Mouse (Mus musculus) megakaryocyte, embryonic 14.5 days (primary cell): Measurements from ENCODE around the gene Ciz1. TPM values are rescaled to one million over a fixed set of nuclear protein-coding genes. Genes with fewer than 3 reads are reported as not detected.

Experiments
- H3K27me3 ChIP-seq: replicated peaks from 2 replicates; pipeline ENCODE3; 2012; ENCODE audit warnings: inconsistent platforms
- H3K36me3 ChIP-seq: replicated peaks from 2 replicates; pipeline ENCODE3; 2012; ENCODE audit warnings: low read length, inconsistent platforms, mixed read lengths
- H3K4me1 ChIP-seq: 2 replicates; pipeline ENCODE4 v1.6.1; 2012; ENCODE audit warnings: inconsistent platforms
- H3K4me3 ChIP-seq: replicated peaks from 2 replicates; pipeline ENCODE3; 2012; ENCODE audit warnings: moderate library complexity, mild to moderate bottlenecking, inconsistent platforms
- H3K9me3 ChIP-seq: 2 replicates; pipeline ENCODE4 v1.6.1; 2012; ENCODE audit warnings: inconsistent platforms
- FLI1 ChIP-seq: IDR thresholded peaks from 2 replicates; pipeline ENCODE4 v1.6.1; 2012; ENCODE audit warnings: low read length, inconsistent platforms, mixed read lengths
- GATA1 ChIP-seq: IDR thresholded peaks from 3 replicates; pipeline ENCODE4 v1.6.1; 2012; ENCODE audit warnings: mixed read lengths, low read length, inconsistent platforms, borderline replicate concordance
- polyA plus RNA-seq: library from polyadenylated mRNA; stranded (reverse); fragments of >175 nt; gene quantifications from 2 replicates; pipeline ENCODE4 v1.2.3, GENCODE M21; 2012; ENCODE audit warnings: low replicate concordance; ENCODE audit not compliant: insufficient read depth

The Ciz1 gene
- polyA plus RNA-seq, 1 experiment, result 163 TPM

DNA sequence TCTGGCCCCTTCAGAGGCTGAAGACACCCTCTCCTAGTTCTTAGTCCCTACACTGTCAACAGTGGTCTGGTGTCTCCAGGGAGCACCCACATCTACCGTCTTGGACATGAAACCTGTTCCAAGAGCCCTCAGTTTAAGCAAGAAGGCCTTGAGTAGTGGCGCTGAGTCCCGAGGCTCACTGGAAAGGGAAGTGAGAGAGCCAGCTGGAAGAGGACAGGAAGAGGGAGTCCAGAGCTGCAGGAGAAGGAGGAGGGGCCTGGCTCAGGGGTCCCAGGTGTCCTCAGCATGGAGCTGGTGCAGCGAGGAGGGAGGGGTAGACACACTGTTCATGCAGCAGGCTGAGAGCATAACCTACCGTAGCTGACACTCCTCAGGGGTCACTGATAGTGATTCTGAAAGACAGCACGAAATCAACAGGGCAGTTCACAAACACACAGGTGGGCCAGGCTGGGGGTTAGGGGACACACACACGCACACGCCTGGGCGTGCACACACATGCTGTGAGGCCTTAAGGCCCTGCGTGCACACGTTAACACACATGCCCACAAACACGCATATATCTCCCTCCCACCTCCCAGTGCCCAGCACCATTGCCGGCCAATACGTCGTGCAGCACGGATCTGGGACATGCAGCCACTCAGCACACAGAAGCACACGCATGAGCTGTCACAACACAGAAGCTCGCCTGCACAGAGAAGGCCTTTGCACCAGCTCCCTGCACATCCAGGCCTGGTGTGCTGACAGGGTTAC, 41.9 kb upstream of the Ciz1 start:
- Histone ChIP-seq H3K9me3 (no peaks in the 10 kb centered on the region), H3K36me3 (peaks cover 55% of the 10 kb centered on the region), H3K4me3 (peak overlapping the region; percentile 86), H3K4me1 (peaks cover 59% of the 10 kb centered on the region), H3K27me3 (peaks cover 20% of the 10 kb centered on the region)
- TF ChIP-seq FLI1 (no peak), GATA1 (no peak)

DNA sequence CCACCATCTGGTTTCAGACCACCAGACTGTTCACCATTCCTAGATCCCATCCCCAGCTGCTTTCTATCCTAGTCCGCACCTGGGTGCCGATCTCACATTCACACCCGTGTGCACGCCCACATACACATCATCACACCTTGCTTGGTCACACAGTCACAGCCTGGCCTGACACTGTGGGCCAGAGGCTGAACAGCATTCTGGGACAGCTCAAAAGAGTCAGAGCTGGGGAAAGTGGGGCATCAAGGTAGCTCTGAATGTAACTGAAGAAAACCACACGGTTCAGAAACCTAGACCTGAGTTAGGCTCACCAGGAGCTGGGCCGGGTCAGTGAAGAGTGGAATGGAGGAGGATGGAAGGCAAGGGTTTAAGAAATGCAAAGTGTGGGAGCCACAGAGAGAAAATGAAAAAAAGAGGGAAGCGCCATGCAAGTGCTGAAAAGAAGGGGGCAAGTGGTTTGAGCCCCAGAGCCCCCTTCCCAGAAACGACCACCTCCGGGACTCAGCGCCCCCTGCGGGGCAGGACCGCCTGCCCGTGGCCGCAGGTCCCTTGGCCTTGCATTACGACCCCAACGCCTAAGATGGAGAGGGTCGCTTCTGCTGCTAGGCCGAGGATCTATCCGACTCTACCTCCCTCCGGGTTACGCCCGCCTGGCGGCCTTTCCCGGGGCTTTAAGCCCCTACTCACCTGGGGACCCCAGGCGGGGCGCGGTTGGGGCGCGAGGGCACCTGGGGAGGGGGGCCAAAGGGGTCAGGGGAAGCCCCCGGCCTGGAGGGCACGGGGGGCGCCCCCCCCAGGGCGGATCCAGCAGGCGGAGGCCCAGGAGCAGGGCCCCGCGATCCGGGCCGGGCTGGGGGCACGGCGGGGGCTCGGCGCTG, 40.4 kb upstream of the Ciz1 start:
- H3K27me3 ChIP-seq, result peaks cover 31% of the 10 kb centered on the region
- TF ChIP-seq GATA1 (no peak), FLI1 (no peak)
- H3K9me3 ChIP-seq, result no peaks in the 10 kb centered on the region
- peak overlapping the region; percentile 94 for H3K4me3 ChIP-seq
- H3K4me1 ChIP-seq, result peaks cover 64% of the 10 kb centered on the region
- peaks cover 41% of the 10 kb centered on the region for H3K36me3 ChIP-seq

DNA sequence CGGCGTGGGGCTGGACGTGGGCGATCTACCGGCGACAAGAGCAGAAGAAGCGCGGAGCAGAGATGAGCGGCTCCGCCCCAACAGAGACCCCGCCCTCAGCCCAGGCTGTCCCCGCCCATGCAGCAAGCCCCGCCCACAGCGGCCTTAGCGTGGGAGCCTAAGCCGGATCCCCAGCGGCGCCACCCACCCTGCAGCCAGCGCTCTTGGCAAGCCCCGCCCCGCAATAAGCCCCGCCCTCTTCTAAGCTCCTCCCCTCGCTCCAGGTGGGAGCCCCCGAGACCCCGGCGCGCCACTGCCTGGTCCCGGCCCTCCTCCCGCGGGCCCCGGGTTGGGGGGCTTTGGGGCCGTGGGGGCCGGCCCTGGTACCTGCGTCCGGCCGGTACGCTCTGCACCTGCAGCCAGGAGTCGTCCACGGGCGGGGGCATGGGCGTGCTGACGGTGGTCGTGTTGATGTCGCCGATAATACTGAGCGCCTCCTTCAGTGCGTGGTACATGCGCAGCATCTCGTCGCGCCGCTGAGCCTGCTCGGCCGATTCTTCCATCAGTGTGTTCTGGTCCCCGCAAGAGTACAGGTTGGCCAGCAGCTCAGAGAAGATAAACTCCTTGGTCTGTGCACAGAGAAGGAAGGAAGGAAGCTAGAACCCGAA, 39.7 kb upstream of the Ciz1 start:
- Histone ChIP-seq H3K27me3 (peaks cover 39% of the 10 kb centered on the region), H3K4me1 (peaks cover 72% of the 10 kb centered on the region), H3K36me3 (peaks cover 33% of the 10 kb centered on the region), H3K9me3 (no peaks in the 10 kb centered on the region), H3K4me3 (peak overlapping the region; percentile 94)
- TF ChIP-seq GATA1, result no peak
- TF ChIP-seq FLI1, result no peak

GRCm38 (mm10) chr2:32314831-32315230, 37.3 kb upstream of the Ciz1 start:
- Histone ChIP-seq H3K9me3 (no peaks in the 10 kb centered on the region), H3K36me3 (peaks cover 9% of the 10 kb centered on the region), H3K27me3 (peaks cover 61% of the 10 kb centered on the region), H3K4me3 (peak overlapping the region; percentile 60), H3K4me1 (peaks cover 67% of the 10 kb centered on the region)
- TF ChIP-seq GATA1 (no peak), FLI1 (no peak)

DNA sequence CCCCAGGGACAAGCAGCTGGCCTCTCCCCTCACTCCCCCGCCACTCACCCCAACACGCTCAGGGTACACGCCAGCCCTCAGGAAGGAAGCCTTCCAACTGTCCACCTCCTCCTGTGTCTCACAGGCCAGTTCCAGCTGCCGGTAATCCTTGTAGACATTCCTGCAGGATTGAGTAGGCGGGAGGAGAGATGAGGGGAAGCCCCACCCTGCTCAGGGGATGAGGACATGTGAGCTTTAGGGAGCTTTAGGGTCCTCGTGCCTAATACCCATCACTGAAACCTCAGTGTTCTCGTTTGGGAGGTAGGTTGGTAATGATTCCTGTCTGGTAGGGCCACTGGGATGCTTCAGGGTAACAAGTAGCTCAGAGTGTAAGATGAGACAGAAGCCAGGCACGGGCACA, 36.4 kb upstream of the Ciz1 start:
- Histone ChIP-seq H3K9me3 (no peaks in the 10 kb centered on the region), H3K27me3 (peaks cover 70% of the 10 kb centered on the region), H3K36me3 (peaks cover under 1% of the 10 kb centered on the region), H3K4me1 (peaks cover 63% of the 10 kb centered on the region), H3K4me3 (no peak overlapping the region)
- TF ChIP-seq FLI1, result no peak
- TF ChIP-seq GATA1, result no peak

GRCm38 (mm10) chr2:32316887-32317656, 35.1 kb upstream of the Ciz1 start:
- no peaks in the 10 kb centered on the region for H3K9me3 ChIP-seq
- H3K4me3 ChIP-seq, result no peak overlapping the region
- no peaks in the 10 kb centered on the region for H3K36me3 ChIP-seq
- H3K4me1 ChIP-seq, result peaks cover 53% of the 10 kb centered on the region
- no peak for TF ChIP-seq GATA1
- no peak for TF ChIP-seq FLI1
- H3K27me3 ChIP-seq, result peaks cover 80% of the 10 kb centered on the region

DNA sequence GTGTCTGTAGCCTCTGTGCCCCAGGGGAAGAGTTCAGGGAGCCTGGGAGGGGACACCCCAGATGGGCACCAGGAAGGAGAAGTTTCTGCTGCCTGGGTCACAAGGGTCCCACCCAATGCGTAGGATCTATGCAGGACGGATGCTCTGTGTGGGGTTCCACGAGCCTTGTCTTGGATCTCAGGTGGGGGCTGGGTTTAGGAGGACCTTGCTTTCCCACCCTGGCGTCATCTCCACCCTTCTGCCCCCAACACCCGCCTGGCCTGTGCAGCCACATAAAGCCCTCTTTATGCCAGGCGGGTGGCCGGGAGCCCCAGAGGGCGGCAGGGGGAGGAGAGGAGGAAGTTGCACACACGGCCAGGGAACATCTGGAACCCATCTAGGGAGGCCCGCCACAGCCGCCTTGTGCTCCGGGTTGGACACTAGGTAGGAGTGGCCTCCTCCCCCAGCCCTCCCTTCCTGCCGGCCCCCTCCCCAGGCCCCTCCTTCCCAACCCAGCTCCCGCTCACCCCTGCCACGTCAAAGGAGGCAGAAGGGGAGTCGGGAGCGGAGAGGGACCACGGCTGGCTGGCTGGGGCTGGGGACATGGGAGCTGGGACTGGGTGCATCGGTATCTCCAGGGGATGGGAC, 34.2 kb upstream of the Ciz1 start:
- peaks cover 80% of the 10 kb centered on the region for H3K27me3 ChIP-seq
- H3K4me1 ChIP-seq, result peaks cover 45% of the 10 kb centered on the region
- TF ChIP-seq GATA1 (no peak), FLI1 (no peak)
- no peaks in the 10 kb centered on the region for H3K36me3 ChIP-seq
- H3K9me3 ChIP-seq, result no peaks in the 10 kb centered on the region
- peak overlapping the region; percentile 12 for H3K4me3 ChIP-seq

DNA sequence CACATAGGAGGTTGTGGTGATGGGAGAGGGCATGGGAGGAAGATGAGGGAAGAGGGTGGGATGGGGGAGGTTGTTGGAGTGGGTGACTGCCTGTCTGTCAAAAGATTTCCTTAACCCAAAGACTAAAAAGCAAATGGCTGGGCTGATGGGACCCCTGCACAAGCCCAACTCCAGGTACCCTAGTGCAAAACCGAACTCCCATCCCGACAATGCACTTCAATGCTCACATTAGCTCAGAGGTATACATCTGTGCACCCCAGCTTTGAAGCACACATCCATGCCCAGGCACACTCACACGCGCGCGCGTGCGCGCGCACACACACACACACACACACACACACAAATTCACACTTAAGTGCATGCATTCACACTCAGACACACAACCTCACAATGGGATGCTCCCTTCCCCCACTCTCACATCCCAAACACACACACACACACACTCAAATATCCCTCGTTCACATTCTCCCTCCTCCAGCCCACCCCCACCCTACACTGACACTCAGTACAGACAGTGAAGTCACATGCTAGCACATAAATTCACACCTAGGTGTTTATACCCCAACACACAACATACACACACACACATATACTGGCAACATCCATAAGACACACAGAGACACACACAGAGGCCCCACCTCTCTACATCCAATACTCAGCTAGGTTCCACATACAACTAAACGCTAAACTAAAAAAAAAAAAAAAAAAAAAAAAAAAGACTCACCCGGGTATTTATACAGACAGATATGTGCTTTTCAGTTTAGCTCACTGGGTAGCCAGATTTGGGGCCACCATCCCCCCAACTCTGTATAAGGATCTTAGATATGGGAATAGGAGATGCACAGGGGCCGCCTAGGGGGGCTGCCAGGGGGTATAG, 33.2 kb upstream of the Ciz1 start:
- TF ChIP-seq GATA1 (no peak), FLI1 (no peak)
- no peaks in the 10 kb centered on the region for H3K9me3 ChIP-seq
- peaks cover 41% of the 10 kb centered on the region for H3K4me1 ChIP-seq
- H3K27me3 ChIP-seq, result peaks cover 79% of the 10 kb centered on the region
- no peak overlapping the region for H3K4me3 ChIP-seq
- no peaks in the 10 kb centered on the region for H3K36me3 ChIP-seq
